Mouse (Mus musculus) heart, embryonic 14.5 days (tissue): ENCODE measurements around the gene Psenen. TPM values are rescaled to one million over a fixed set of nuclear protein-coding genes. Genes with fewer than 3 reads are reported as not detected.

Experiments used
- ATAC-seq: fragments of 200-750 bp; cut with Nextera tagmentation; 2 replicates; pipeline ENCODE4 v1.8.0; 2017; ENCODE audit warnings: low read depth, moderate TSS enrichment; ENCODE audit not compliant: insufficient number of reproducible peaks, insufficient read depth, low FRiP score
- H3K27ac ChIP-seq, 2 experiments: fragments of 200-500 bp in 1 of 2; fragments of 300-500 bp in 1 of 2; sonication (generic) in 1 of 2; replicated peaks in 1 of 2; 2 replicates each; pipeline ENCODE4 v1.5.1; 2012 to 2014; ENCODE audit warnings: low read depth in 2 of 2, low read length in 2 of 2, control low read depth in 1 of 2, mild to moderate bottlenecking in 1 of 2, mixed read lengths in 1 of 2; ENCODE audit not compliant: control insufficient read depth in 1 of 2, insufficient read depth in 1 of 2
- H3K27me3 ChIP-seq: fragments of 300-500 bp; sonication (generic); 2 replicates; pipeline ENCODE4 v1.6.1; 2014; ENCODE audit warnings: mild to moderate bottlenecking, low read length, control low read depth; ENCODE audit not compliant: control insufficient read depth, insufficient read depth
- H3K36me3 ChIP-seq: fragments of 300-500 bp; sonication (generic); 2 replicates; pipeline ENCODE4 v1.6.1; 2014; ENCODE audit warnings: mild to moderate bottlenecking, control low read depth, low read length, mixed read lengths; ENCODE audit not compliant: control insufficient read depth, insufficient read depth
- H3K4me1 ChIP-seq, 2 experiments: fragments of 200-500 bp in 1 of 2; fragments of 300-500 bp in 1 of 2; sonication (generic) in 1 of 2; 2 replicates each; pipeline ENCODE4 v1.6.1; 2012 to 2014; ENCODE audit warnings: low read length in 2 of 2, control low read depth in 1 of 2, mixed read lengths in 1 of 2; ENCODE audit not compliant: control insufficient read depth in 2 of 2, insufficient read depth in 2 of 2
- H3K4me2 ChIP-seq: fragments of 300-500 bp; sonication (generic); 2 replicates; pipeline ENCODE4 v1.6.1; 2014; ENCODE audit warnings: mild to moderate bottlenecking, low read length
- H3K4me3 ChIP-seq, 2 experiments: fragments of 200-500 bp in 1 of 2; fragments of 300-500 bp in 1 of 2; sonication (generic) in 1 of 2; 2 replicates each; pipeline ENCODE4 v1.5.1; 2012 to 2014; ENCODE audit warnings: low read length in 2 of 2, mild to moderate bottlenecking in 2 of 2, control low read depth in 1 of 2, low read depth in 1 of 2, moderate library complexity in 1 of 2; ENCODE audit not compliant: control insufficient read depth in 1 of 2, insufficient read depth in 1 of 2
- H3K9ac ChIP-seq: fragments of 300-500 bp; sonication (generic); 2 replicates; pipeline ENCODE4 v1.6.1; 2014; ENCODE audit warnings: mild to moderate bottlenecking, low read length
- H3K9me3 ChIP-seq: fragments of 300-500 bp; sonication (generic); 2 replicates; pipeline ENCODE4 v1.6.1; 2016; ENCODE audit warnings: low read length, control low read depth; ENCODE audit not compliant: control insufficient read depth
- WGBS: fragments of 180-500 bp; shearing (Covaris S2); extraction: QIAGEN DNeasy Blood & Tissue Kit; methylation state at CpG from one replicate; pipeline ENCODE4 v1.1.7; 2014; 5-methylcytosine and 5-hydroxymethylcytosine counted together
- polyA plus RNA-seq: library from polyadenylated mRNA; unstranded; fragments of >200 nt; fragmentation: Nextera tagmentation; extraction: Ambion mirVana; gene quantifications from 2 replicates; pipeline ENCODE4 v1.2.1, GENCODE M21; 2014

Psenen gene
- polyA plus RNA-seq = 101 and 107 TPM in 2 replicates

DNA sequence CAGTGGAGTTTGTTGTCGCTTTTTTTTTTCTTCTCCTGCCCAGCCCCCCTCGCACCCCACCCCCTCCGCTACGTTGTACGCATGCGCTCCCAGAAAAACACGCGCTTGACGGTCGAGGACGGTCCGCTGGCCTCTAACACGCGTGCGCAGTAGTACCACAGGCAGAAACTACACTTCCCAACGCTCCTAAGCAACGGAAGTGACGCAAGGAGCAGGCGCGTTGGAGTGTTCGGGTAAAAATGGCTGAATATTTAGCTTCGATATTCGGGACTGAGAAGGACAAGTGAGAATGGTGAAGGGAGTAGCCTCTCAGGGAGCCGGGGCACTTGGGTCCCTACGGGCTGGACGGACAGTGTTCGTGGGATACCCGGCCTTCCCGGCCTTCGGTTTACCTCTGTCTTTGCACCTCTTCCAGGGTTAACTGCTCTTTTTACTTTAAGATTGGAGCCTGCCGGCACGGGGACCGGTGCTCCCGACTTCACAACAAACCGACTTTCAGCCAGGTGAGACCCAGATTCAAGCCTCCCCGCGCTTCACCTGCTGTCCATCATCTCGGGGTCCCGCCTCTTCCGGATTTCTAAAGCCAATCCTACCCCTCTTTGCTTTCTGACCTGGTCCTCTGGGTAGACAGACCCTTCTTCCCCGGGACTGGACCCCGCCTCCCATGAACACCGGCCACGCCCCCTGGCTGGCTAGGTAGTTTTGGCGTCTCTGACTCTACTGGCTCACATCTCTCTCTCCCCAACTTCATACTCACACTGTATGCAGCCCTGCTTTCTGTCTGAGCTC, at the start of gene Psenen, which contains the start of the genes U2af1l4 and Gm49396:
Gene Psenen (minus strand): TSS at position 511 of the 789 bp plus-strand sequence.
Gene U2af1l4 (plus strand): TSS at position 185 of the 789 bp plus-strand sequence.
Gene Gm49396 (plus strand): TSS at position 228 of the 789 bp plus-strand sequence.
- Histone ChIP-seq H3K27ac (peak within 1 kb of the TSS; percentile 95 to 98), H3K36me3 (peaks cover 42% of the 10 kb centered on the region), H3K4me3 (peak within 1 kb of the TSS; percentile 79 to 80), H3K27me3 (no peaks in the 10 kb centered on the region), H3K4me1 (peaks cover 5 to 11% of the 10 kb centered on the region in 2 experiments), H3K9me3 (no peaks in the 10 kb centered on the region), H3K4me2 (peak within 1 kb of the TSS; percentile 88), H3K9ac (peak within 1 kb of the TSS; percentile 90)
- WGBS = under 1% methylated on average over 45 of the region's 45 CpGs
- peak; percentile 89 for ATAC-seq

DNA sequence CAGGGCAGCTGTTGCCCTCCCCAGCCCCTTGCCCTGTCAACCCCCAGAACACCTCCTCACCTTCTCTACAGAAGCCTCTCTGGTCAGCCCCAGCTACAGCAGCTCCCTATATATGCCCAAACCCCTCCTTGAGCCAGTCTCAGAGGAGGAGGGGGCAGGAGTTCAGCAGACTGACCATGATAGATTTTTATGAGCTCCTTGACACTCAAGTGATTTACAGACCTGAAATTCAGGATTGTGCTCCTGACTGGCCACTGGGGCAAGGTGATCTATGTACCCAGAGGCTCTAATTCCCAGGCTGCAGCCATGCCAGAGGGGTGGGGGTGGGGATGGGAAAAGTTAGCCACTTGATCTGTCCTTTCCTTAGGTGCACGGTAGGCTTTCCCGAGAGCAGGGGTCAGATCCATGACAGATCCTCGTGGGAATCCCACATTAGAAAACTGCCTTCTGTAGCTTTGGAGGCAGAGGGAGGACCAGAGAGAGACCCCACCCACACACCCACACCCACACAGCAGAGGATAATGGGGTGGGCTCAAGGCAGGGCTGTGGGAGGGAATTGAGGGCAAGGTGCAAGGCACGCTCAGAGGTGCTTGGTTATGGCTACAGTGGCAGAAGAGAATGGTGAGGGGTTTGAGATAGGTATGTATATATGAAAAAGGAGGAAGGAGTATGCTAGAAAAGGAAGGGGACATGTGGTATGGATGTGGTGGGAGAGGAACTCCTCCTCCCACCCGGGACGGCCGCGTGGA, 49.4 kb upstream of the Psenen start, which contains the start of gene Upk1a:
Gene Upk1a (minus strand): TSS at position 194 of the 749 bp plus-strand sequence.
- no peaks in the 10 kb centered on the region for H3K9me3 ChIP-seq
- ATAC-seq = no peak
- H3K27me3 ChIP-seq = no peaks in the 10 kb centered on the region
- H3K4me3 ChIP-seq = no peak within 1 kb of the TSS
- WGBS = 80% methylated on average over 8 of the region's 8 CpGs
- H3K9ac ChIP-seq = no peak within 1 kb of the TSS
- H3K36me3 ChIP-seq = peaks cover 24% of the 10 kb centered on the region
- H3K27ac ChIP-seq = no peak within 1 kb of the TSS
- H3K4me2 ChIP-seq = no peak within 1 kb of the TSS
- peaks cover 8 to 10% of the 10 kb centered on the region in 2 experiments for H3K4me1 ChIP-seq

DNA sequence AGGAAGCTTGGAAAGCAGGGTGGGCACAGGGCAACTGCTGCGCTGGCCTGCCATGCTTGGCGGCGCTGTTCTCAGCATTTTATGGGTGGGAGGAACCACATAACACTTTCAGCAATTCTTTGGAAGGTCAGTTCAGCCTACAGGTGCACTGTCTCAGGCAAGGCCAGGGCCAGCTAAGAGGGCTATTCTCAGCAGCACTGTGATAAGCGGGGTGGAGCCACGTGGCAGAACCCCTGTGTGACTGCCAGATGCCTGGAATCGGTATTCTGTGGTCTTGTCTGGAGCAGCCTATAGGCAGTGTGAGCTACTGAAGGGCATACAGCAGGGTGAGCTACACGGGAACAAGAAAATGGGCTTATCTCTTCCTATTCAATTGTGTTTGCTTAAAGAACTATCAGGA, 46.6 kb upstream of the Psenen start:
- peak overlapping the region; percentile 35 to 42 for H3K27ac ChIP-seq
- no peaks in the 10 kb centered on the region for H3K36me3 ChIP-seq
- no peaks in the 10 kb centered on the region for H3K27me3 ChIP-seq
- WGBS = 28% methylated on average over 7 of the region's 7 CpGs
- H3K9ac ChIP-seq = peak overlapping the region; percentile 46; the same call in 1 of the 2 replicates
- H3K4me3 ChIP-seq = no peak overlapping the region
- H3K4me1 ChIP-seq = peaks cover 8 to 10% of the 10 kb centered on the region in 2 experiments
- ATAC-seq = peak; percentile 68; the same call in 1 of the 2 replicates
- no peaks in the 10 kb centered on the region for H3K9me3 ChIP-seq
- no peak overlapping the region for H3K4me2 ChIP-seq

GRCm38 (mm10) chr7:30608476-30608875, 45.0 kb upstream of the Psenen start:
- no peak overlapping the region for H3K27ac ChIP-seq
- H3K4me2 ChIP-seq = no peak overlapping the region
- no peaks in the 10 kb centered on the region for H3K27me3 ChIP-seq
- H3K4me3 ChIP-seq = no peak overlapping the region
- no peaks in the 10 kb centered on the region for H3K36me3 ChIP-seq
- ATAC-seq = no peak
- 48% methylated on average over 16 of the region's 16 CpGs for WGBS
- peaks cover 8 to 10% of the 10 kb centered on the region in 2 experiments for H3K4me1 ChIP-seq
- no peaks in the 10 kb centered on the region for H3K9me3 ChIP-seq
- no peak overlapping the region for H3K9ac ChIP-seq

DNA sequence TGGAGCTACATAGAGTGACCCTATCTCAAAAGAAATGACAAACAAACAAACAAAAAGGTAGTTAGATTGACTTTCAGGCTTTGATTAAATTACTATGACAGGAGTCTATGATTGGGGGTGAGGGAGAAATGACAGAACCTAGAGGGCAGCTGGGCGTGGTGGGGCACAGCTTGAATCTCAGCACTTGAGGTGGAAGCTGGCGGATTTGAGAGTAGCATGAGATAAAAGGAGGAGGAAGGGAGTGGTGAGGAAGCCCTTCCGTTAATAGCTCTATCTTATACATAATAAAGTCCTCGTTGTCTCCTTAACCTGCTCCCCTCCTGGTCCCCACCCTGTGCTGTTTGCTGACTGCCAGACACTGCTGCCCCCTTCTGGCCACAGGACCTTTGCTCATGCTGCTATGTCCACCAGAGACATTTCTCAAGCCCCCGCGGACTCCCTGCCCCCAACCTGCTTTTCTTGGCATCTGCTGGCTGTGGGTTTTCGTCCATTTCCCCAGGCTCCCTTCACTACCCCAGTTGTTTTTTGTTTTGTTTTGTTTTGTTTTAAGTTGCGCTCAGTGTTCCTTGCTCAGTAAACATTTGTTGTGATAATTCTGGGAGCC, 44.4 kb upstream of the Psenen start:
- peaks cover 8 to 10% of the 10 kb centered on the region in 2 experiments for H3K4me1 ChIP-seq
- H3K36me3 ChIP-seq = no peaks in the 10 kb centered on the region
- no peaks in the 10 kb centered on the region for H3K27me3 ChIP-seq
- no peak overlapping the region for H3K9ac ChIP-seq
- no peak overlapping the region for H3K27ac ChIP-seq
- H3K4me2 ChIP-seq = no peak overlapping the region
- no peaks in the 10 kb centered on the region for H3K9me3 ChIP-seq
- H3K4me3 ChIP-seq = no peak overlapping the region
- 23% methylated on average over 8 of the region's 8 CpGs for WGBS
- ATAC-seq = no peak

GRCm38 (mm10) chr7:30604944-30605343, 41.5 kb upstream of the Psenen start:
- Histone ChIP-seq H3K4me2 (no peak overlapping the region), H3K4me1 (peaks cover 10 to 13% of the 10 kb centered on the region in 2 experiments), H3K27ac (no peak overlapping the region), H3K9ac (no peak overlapping the region), H3K27me3 (no peaks in the 10 kb centered on the region), H3K4me3 (no peak overlapping the region), H3K36me3 (no peaks in the 10 kb centered on the region), H3K9me3 (no peaks in the 10 kb centered on the region)
- WGBS = 76% methylated on average over 8 of the region's 8 CpGs
- ATAC-seq = no peak

- no peaks in the 10 kb centered on the region for H3K27me3 ChIP-seq
- H3K36me3 ChIP-seq = no peaks in the 10 kb centered on the region
- H3K4me3 ChIP-seq = no peak overlapping the region
- no peak for ATAC-seq
- no peaks in the 10 kb centered on the region for H3K9me3 ChIP-seq
- H3K4me1 ChIP-seq = peaks cover 9 to 11% of the 10 kb centered on the region in 2 experiments
- no peak overlapping the region for H3K4me2 ChIP-seq
- H3K9ac ChIP-seq = no peak overlapping the region
- no peak overlapping the region for H3K27ac ChIP-seq
- WGBS = 54% methylated on average over 8 of the region's 8 CpGs
Observed at GRCm38 (mm10) chr7:30604424-30604823, 41.0 kb upstream of the Psenen start.
